Mouse (Mus musculus) thymus, postnatal 14 days (tissue): Measurements from ENCODE around the gene Ube2h.
"Not testable (repeated sequence)": the region's sequence is repeated elsewhere in the genome, so short reads cannot be mapped to it uniquely, and the experiment has no call there.

Experiments used
- DNase-seq: peaks from one replicate; pipeline ENCODE4 v3.0.0; 2021

Ube2h gene

DNA sequence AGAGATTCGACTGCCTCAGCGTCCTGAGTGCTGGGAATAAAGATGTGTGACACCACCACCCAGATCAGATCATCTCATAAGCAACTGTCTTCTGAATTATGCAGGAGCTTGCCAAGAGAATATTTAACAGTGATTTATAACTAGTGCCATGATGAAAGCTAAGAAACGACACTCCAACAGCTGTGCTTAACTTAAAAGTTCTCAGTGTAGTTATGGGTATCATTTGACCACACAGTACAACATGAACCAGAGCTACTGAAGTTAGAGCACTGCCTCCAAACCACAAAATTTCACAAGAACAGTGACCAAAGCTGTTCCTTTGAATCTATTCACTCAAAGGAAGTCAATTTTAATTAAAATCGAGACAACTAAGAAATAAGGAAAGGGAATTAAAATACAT lies 61.4 kb downstream of the Ube2h start:
- no peak for DNase-seq

DNA sequence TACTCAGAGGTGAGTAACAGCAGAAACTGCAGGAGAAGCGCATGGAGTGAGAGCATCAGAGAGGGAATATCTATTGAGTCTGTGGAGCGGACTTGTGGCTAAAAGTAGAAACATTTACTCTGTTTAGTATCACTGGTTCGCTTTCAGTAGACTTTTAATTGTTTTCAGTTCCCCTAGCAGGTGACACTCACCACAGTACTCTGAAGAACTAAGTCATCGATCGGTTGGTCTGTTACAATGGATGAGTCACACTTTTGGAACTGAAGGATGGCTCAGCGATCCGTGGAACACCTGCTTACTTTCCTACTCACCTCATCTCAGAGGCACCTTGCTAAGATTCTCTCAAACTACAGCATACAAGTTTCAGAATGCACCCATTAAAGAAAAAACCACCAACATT lies 64.2 kb downstream of the Ube2h start:
- no peak for DNase-seq

DNA sequence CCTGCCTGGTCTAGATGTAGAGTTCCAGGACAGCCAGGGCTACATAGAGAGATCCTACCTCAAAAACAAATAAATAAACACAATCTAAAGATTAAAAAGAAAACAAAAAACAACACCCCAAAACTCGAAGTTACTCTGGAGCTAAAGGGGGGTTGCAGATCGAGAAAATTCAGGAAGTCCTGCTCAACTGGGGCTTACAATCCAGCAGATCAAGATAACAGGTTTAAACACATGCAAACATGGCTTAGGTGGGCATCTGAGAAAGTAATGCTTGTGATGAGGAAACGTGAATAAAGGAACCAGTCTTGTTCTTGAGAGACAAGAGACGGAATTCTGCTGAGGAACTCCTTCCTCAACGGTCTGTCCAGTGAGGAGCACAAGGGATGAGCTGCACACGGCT lies 65.1 kb downstream of the Ube2h start:
- no peak for DNase-seq

DNA sequence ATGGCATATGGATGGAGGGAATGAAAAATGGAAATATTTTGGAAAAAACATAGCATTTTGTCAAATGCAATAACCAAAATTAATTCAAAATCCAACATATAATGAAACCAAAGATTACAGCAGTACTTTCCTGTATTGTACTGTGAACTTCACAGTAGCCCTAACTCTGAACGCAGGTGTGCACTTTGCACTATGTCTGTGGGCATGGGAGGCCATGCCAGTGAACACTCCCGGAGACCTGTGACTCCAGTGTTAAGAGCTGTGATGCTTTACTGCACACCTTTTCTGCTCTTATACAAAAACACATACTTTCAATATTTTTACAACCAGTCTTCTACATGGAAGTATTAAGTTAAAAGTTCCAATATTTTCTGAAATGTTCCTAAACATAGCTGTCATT lies 66.3 kb downstream of the Ube2h start:
- no peak for DNase-seq

DNA sequence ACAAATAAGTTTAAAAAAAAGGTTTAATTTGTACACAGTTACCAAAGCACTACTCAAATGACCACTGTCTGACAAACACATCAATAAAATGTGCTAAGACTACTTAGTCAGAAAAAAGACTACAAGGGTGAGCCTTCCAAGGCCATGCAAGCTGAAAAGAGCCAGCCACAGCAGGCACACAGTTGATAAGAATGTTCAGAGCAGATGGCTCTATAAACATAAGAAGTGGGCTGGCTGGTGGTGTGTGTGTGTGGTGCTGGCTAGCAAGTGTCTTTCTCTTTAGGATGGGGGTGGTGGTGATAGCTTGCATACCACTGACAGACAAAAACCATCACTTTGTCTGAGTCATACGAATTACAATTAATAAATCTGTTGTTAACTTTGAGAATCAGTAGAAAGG lies 67.8 kb downstream of the Ube2h start:
- no peak for DNase-seq

DNA sequence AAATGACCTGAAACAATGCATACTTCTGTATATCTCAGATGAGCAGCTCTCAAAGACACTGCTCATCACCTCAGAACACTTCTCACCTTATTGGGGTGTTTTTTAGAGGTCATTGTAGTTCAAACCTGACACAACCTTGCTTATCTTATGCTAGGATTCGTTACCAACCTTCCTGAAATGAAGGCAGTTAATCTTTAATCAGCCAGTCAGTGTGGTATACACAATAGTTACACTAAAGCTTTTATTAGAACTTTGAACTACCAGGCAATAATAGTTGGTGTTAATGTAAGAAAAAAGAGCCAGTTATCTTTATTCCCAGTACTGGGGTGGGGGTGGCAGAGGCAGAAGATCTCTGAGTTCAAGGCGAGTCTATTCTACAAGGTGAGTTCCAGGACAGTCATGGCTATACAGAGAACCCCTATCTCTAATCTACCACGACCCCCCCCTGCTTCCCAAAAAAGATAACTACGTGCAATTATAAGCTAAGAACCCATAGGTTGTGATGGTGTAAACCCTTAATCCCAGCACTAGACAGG lies 72.5 kb downstream of the Ube2h start:
- DNase-seq = no peak

DNA sequence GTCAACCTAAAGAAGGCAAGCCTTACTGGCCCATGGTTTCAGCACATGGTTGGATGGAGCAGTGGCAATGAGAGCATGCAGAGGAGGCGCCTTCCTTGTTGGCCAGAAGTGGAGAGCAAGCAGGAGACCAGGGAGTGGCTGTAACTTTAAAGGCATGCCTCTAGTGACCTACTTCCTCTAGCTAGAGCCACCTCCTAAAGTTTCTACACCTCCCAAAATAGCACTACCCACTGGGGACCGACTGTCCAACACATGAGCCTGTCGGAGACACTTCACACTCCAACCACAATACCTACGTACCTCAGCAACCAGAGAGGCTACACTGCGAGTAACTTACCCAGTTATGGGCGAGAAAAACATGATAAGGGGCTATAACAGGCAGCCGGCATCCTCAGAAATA lies 74.1 kb downstream of the Ube2h start:
- no peak for DNase-seq

DNA sequence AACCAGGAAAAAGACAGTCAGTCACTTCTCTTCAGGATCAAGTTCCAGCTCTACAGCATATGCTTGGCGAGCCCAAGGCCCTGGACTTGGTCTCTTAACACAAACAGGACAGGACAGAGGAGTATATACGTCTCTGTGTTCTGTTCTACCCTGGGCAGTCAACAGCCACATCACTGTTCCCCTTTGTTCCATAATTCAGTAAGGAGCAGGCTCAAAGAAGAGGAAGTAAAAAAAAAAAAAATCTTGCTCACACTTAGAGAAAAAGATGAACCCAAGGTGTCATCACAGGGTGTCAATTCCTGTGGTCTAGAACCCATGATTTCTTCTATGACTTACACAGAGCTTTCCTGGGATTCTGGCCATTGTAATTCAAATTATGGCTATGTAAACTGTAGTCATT lies 75.4 kb downstream of the Ube2h start:
- DNase-seq = no peak

DNA sequence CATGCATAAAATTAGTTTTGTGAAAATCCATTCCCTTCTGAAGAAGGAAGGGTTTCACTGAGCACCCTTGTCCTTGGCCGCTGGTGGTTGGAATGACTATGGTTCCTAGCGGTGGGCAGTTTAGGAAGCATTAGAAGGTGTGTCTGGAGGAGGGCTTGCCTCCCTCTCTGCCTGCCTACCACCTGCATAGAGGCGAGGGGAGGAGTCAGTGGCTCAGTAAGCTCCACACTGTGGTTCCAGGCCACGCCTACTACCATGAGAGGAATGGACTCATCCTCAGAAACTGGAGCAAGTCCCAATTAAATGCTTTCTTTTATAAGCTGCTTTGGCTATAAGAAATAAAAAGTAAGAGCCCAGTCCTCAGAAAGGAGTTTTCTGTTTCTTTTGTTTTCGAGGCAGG lies 76.0 kb downstream of the Ube2h start:
- DNase-seq = peak; percentile 24

DNA sequence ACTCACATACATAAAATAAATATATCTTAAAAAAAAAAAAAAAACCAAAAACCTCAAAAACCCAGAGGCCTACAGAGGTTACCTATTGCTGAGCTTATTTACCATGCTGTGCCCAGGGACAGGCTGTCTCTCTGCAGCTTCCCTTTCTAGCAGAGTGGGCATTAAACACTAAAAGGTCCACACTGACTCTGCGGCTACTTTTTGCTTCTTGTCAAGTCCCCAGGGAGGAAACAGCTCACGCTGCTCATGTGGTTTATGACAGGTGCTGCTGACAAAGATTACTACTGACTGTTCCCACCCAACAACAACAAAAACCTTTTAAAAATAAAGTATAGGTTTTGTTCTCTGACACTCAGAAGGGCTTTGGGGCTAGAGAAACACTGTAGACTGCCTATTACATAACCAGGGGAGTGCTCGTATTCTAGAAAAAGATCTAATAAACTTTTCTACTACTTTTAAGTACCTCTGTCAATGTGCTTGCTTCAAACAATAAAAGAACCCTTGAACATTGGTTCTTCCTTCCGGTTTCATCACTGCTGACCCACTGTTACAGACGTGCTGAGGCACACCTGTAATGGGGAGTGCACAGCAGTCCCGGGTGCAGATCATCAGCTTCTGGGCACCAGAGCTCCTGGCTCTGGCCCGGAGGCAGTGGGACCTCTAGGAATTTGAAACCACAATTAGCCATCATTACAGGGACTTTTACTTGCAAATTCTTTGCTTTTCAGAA lies 77.2 kb downstream of the Ube2h start:
- no peak for DNase-seq

DNA sequence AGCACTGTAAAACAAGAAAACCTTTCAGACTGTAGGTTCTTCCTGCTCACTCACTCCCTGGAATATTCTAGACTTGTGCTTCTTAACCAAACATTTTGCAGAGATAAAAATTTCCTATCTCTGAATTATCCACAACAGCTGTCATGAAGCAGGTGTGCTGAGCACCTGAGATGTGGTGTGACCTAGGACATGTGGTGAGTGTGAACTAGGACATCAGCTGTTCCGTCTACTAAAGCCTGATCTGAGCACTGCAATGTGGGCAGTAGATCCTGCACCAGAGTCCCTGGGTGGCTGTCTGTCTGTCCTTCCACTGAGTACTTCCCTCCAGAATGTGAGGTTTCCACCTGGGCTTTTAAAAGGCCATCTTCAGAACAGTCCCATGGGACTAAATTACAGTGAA lies 79.6 kb downstream of the Ube2h start:
- no peak for DNase-seq

DNA sequence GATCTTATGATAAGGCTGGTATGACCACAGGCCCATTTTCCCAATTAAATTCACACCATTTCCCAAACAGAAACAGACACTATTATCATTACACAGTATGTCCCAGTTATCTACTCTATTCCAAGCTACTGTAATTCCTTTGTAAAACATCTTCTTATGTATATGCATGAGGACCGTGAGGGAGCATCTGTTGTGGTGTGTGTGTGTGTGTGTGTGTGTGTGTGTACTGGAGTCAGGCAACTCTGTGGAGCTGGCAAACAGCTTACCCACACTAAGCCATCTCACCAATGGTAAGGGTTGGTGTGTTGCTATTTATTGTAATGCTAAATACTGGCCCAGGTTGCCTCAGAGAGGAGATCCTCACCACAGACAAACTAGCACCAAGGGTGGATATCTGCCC lies 82.0 kb downstream of the Ube2h start:
- no peak for DNase-seq

DNA sequence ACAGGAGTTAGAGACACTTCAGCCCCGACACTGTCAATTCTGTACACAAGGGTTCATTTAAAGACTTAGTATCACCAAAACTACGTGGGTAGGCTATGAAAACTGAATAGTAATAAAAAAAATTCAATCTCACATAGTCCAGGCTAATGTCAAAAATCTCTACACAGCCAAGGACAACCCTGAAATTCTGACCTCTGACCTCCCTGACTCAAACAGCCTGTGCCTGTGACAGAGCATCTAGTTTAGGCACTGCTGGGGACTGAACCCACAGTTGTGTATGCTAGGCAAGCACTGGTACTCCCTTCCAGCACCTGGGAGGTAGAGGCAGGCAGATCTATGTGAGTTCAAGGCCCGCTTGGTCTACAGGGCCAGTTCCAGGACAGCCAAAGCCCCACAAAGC lies 86.8 kb downstream of the Ube2h start:
- no peak for DNase-seq

DNA sequence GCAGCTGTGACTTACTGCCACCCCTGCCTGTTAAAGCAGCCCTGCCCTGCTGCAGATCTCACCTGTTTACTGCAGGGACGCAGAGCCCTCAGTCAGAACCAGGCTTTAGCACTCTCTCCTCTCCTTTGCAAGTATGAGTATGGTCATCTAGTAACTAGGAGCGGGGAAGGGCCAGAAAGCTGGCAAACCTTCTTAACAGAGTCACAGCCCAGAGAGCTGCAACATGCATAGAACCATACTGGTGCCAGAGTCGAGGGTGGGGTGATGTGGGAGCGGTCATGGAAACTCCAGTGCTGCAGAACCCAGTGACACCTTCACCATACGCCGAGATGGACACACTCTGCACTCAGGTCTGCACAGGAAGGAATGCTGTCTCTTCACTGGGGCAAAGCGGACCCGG lies 91.9 kb downstream of the Ube2h start:
- no peak for DNase-seq

DNA sequence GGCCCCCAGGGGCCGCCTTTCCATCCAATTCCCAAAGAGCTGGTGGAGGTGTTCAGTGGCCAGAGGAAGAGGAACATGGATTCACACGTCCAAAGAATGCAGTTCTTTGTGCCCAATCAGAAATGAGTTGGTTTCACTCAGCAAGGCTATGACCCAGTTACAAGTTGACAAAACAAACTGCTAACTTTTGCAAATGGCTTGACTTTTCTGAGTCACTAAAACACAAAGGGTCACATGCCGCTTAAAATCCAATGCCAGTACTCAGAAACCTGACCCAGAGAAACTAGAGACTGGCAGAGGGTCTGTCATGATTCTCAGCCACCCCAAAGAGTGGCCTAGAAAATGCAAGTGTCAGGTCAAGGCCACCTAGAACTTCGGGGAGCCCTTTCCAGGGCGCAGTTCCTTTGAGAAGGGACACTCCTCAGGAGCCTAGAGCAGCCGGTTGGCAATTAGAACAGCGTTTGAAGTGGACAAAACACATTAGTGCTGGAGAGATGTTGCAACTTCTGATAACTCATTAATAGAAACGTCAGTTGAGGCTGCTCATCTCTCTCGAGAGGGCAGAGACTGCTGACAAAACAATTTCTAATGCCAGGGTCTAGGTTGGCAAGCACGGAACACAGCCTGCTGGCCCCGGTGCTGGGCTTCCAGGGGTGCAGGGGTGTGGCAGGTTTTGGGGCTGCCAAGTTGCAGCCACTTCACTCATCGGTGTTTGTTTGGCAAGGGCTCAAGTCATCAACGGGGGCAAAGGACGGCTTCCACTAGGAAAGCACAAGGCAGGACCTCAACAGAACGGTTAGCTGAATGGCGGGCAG lies 92.5 kb downstream of the Ube2h start:
- DNase-seq = no peak

DNA sequence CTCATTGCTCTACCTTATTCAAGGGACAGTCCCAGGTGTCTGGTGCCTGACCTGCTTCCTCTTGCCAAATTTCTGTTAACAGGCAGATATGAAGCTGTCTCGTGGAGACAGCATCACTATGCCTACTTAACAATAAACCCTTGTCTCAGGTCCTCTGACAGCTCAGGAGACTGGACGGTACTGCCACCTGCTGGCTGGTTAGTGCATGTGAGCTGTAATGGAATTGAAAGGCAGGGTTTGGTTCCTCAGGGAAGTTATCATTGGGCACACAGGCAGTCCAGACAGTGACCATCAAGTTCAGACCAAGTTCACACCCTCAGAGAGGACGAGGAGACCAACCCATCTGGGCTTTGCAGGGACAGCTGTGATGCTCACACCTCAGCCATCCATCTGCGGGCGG lies 93.6 kb downstream of the Ube2h start:
- DNase-seq = peak; percentile 67

DNA sequence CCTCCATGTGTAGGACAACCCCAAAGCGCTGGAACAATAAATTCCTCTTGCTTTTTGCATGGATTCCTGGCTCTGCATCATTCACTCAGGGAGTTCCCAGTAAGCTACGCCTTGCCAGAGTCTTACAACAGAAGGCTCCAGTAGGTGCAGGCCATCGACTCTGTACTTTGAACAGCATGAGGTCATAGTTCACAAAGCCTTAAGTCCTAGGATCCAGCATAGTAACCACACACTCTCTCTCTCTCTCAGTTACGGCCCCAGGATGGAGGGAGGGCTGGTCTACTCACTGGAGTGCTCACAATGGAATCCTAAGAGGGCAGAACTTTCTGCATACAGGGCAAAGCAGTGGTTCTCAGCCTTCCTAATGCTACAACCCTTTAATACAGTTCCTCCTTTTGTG lies 95.5 kb downstream of the Ube2h start:
- no peak for DNase-seq

DNA sequence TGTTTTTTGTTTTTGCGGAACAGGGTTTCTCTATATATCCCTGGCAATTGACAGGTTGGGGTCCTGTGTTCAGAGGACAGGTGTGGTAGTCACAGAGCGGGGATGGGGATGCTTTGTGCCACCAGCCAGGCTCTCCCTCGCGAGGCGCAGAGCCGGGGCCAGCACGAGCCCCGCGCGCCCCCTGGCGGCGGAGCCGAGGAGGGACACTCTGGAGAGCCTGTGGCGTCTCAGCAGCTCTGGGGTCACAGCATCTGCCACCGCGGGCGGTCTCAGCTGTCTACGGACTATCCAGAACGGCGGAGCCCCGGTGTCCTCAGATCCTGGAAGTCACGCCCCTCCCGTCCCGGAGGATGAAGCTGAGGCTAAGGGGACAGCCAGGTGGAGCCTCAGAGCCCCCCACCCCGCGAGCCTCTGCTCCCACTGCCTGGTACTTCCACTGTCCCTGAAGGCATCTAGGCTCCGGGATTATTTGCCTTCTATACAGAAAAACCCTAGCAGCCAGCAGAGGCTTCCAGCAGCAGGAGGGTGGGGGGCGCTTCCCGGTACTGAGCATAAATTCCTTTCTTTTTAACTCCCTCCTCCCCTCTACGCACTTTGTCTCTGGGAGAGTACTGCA lies 98.6 kb downstream of the Ube2h start:
- DNase-seq = peak; percentile 83

DNA sequence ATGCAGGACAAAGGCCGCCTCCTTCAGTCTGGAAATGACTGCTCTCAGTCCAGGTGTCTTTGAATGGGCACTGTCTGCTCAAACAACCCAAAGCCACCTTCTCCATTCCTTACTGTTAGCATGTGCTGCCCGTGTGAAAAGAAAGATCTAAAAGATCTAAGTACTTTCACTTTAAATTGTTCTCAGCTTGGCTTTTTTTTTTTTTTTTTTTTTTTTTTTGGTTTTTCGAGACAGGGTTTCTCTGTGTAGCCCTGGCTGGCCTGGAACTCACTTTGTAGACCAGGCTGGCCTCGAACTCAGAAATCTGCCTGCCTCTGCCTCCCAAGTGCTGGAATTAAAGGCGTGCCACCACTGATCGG lies 99.2 kb downstream of the Ube2h start:
- DNase-seq = not testable (repeated sequence)

DNA sequence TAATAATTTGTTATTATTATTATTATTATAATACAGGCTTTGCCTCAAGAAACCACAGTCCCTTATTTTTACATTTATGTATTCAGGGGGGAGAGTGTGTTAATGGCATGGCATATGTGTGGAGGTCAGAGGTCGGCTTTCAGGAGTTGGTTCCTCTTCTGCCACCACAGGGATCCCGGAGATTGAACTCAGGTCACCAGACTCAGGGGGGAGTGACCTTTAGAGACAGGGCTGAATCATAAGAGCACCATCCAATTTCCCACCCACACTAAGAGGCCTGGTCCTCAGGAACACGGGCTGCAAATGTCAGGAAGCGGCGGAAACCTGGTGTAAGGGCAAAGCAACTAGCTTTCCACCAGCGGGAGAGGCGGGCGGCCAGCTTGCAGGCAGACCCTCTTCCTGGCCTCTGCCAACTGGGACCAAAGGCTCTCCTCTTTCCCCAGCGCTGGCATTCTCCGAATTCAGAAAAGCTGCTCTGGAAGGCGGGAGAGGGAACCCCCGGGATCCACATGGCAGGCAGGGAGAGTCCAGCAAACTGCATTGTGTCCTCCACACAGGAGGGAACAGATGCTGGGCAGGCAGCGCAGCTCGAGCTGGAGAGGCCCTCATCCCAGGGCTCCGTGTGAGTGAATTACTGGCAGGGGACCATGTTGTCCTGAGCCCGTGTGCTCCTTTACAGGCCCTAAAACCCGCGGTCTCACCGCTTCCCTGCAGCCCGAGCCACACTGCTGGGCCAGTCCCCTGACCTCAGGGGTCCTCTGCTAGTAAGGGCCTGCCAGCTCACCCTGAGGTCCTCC lies 99.8 kb downstream of the Ube2h start:
- DNase-seq = no peak

DNA sequence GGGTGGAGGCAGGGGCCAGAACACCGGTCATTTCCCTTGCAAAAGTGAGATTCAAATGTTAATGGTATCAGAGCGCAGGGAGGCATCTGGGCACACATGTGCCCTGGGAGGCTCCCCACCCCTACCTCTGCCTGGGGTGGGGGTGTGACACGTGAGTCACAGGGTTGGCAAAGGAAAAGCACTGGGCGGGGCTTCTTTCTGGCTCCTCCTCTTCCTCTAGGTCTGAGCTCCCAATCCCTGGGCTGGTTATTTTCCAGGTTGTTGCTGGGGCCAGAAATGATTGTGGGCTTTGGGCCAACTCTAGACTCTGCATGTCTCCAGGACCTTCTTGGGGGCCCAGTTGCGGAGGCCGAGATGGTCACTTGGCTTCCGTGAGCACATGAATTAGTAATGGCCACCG lies 108.2 kb downstream of the Ube2h start:
- DNase-seq = no peak

DNA sequence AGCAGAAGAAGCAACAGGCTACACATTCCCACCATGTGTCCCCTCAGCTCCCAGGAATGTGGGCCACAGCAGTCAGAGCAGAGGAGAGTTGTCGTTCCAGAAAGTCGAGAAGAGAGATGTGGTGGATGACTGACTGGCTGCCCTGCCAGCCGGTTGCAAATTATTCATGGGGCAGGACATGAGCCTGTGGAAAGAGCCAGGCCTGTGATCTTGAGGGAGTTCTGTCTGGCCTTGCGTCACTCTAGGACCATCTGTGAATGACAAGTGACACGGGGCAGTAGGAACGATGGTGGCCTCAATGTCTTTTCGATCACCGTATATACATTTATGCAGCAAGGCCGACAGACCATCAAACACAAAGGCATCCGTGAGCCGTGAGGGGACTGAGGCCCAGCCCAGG lies 108.7 kb downstream of the Ube2h start:
- no peak for DNase-seq

DNA sequence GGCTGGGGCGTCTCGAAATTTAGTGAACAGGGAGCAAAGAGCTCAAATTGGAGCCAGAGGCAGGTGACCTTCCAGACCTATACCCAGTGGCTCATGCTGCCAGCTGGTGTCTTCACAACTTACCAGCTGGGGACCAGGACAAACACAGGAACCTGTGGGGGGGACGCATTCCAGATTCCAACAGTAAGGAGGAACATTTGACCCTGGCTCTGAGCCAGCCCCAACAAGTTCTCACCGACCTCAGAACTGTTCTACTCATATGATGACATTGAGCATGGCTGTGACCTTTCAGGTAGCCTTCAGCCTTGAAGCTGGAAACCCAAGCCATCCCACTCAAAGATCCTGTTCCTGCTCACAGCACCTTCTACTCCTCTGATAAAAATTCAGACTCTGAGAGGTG lies 120.7 kb downstream of the Ube2h start:
- DNase-seq = no peak
